Mouse (Mus musculus) G1E (cell line): ENCODE results near the gene Mef2a. TPM values are rescaled to one million over a fixed set of nuclear protein-coding genes. Genes with fewer than 3 reads are reported as not detected.

Experiments
- ATAC-seq: 2 replicates; pipeline ENCODE4 v1.8.0; 2016; ENCODE audit warnings: mild to moderate bottlenecking; ENCODE audit not compliant: insufficient number of reproducible peaks, poor library complexity, low FRiP score, severe bottlenecking; ENCODE audit errors: extremely low read depth
- DNase-seq: peaks from one replicate; pipeline ENCODE4 v3.0.0; 2012; ENCODE audit warnings: low spot score
- H3K27me3 ChIP-seq: 2 replicates; pipeline ENCODE4 v1.6.1; 2012; ENCODE audit warnings: mild to moderate bottlenecking, low read length, inconsistent platforms; ENCODE audit not compliant: insufficient read depth
- H3K36me3 ChIP-seq: replicated peaks from 2 replicates; pipeline ENCODE3; 2012; ENCODE audit warnings: mild to moderate bottlenecking, inconsistent platforms
- H3K4me1 ChIP-seq: 2 replicates; pipeline ENCODE4 v1.6.1; 2012; ENCODE audit warnings: low read depth, low read length, inconsistent platforms, mixed read lengths; ENCODE audit not compliant: insufficient read depth
- H3K4me3 ChIP-seq: 2 replicates; pipeline ENCODE4 v1.5.1; 2012; ENCODE audit warnings: low read depth, mild to moderate bottlenecking, inconsistent platforms, low read length, moderate library complexity, mixed read lengths
- H3K9me3 ChIP-seq: replicated peaks from 2 replicates; pipeline ENCODE4 v1.6.1; 2012; ENCODE audit warnings: inconsistent platforms
- CTCF ChIP-seq: IDR thresholded peaks from 2 replicates; pipeline ENCODE4 v1.5.1; 2012; ENCODE audit warnings: low read depth, low read length, inconsistent platforms, mixed read lengths
- GATA1 ChIP-seq: IDR thresholded peaks from 2 replicates; pipeline ENCODE4 v1.6.1; 2012; ENCODE audit warnings: borderline replicate concordance, low read length, inconsistent platforms, mixed read lengths
- GATA2 ChIP-seq: IDR thresholded peaks from 2 replicates; pipeline ENCODE4 v1.6.1; 2012; ENCODE audit warnings: low read depth, low read length, inconsistent platforms, borderline replicate concordance
- POLR2AphosphoS5 ChIP-seq: IDR thresholded peaks from 2 replicates; pipeline ENCODE4 v1.6.1; 2012; ENCODE audit warnings: low read depth, low read length, inconsistent platforms; ENCODE audit not compliant: insufficient replicate concordance
- TAL1 ChIP-seq: conservative IDR thresholded peaks from 2 replicates; pipeline ENCODE4 v1.6.1; 2012; ENCODE audit warnings: low read depth, low read length, inconsistent platforms, mixed read lengths
- polyA plus RNA-seq: library from polyadenylated mRNA; stranded (reverse); fragments of >175 nt; gene quantifications from 2 replicates; pipeline ENCODE4 v1.2.3, GENCODE M21; 2012
- total RNA-seq, 2 experiments: library from RNA; stranded (forward) in 1 of 2; stranded (reverse) in 1 of 2; fragments of 200-1000 nt in 1 of 2; fragments of >200 nt in 1 of 2; fragmentation: Nextera tagmentation in 1 of 2; gene quantifications; 2 replicates each; pipeline ENCODE4 v1.2.3; 2014 to 2017

The Mef2a gene
- total and polyA plus RNA-seq, 3 experiments, result 3.8 to 53.3 (median 24.4) TPM

DNA sequence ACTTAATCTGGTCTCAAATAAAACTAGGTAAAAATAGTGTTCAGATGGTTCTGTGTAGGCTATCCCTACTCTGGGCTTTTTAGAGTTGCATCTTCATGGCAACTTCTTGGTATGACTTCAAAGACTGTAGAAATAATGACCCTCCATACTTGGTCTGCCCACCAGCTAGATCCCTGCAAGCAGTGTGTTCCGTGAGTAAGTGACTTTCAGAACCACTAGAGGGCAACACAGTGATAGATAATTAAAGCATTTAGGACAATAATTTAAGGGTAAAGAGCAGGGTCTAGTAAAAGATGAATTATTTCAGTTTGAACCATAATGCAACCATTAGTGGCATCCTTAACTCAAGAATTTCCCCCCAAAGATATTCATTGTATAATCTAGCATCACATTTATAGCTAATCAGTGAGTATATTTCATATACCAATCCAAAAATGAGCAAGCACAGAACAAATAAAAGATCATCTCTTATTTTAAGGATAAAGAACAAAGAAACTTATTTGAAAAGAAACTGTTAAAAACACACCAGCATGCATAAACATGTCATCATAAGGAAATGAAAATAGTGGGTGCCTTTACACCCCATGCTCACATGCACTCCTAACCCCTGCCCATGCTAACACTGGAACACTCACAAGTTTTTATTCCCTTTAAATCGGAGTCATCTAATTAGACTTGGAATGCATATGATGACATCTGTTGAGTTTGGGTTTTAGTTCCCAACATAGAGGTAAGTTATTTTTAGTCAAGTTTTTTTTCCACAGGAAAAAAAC lies 129.4 kb downstream of the Mef2a start:
- DNase-seq, result no peak
- Histone ChIP-seq H3K36me3 (peaks cover 26% of the 10 kb centered on the region), H3K27me3 (no peaks in the 10 kb centered on the region), H3K4me1 (no peaks in the 10 kb centered on the region), H3K4me3 (no peak overlapping the region), H3K9me3 (no peaks in the 10 kb centered on the region)
- ATAC-seq, result no peak
- no peak for TF ChIP-seq GATA2
- no peak for TF ChIP-seq POLR2AphosphoS5
- no peak for TF ChIP-seq TAL1
- no peak for TF ChIP-seq GATA1
- 0 out of 2 replicates have a peak, but pooled peaks have one; percentile 4 for TF ChIP-seq CTCF

DNA sequence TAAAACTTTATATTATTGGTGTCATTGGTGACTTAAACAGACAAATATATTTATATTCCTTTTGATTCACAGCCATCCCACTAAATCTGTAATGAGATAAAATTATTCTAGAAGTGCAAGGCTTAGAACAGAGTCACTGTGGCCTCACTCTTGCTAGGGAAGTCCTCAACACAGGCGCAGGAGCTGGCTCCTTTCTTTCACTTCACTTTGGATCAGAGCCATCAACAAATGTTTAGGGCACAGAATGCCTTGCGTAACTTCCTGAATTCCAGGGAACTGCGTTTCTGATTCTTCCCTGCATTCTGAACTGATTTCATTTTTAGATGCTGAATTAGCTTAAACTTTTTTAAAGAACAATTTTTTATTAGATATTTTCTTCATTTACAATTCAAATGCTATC lies 130.7 kb downstream of the Mef2a start:
- peaks cover 26% of the 10 kb centered on the region for H3K36me3 ChIP-seq
- H3K9me3 ChIP-seq, result no peaks in the 10 kb centered on the region
- DNase-seq (no peak), ATAC-seq (no peak)
- H3K27me3 ChIP-seq, result no peaks in the 10 kb centered on the region
- H3K4me1 ChIP-seq, result no peaks in the 10 kb centered on the region
- H3K4me3 ChIP-seq, result no peak overlapping the region
- TF ChIP-seq GATA2 (no peak), TAL1 (no peak), GATA1 (no peak), CTCF (no peak), POLR2AphosphoS5 (no peak)

DNA sequence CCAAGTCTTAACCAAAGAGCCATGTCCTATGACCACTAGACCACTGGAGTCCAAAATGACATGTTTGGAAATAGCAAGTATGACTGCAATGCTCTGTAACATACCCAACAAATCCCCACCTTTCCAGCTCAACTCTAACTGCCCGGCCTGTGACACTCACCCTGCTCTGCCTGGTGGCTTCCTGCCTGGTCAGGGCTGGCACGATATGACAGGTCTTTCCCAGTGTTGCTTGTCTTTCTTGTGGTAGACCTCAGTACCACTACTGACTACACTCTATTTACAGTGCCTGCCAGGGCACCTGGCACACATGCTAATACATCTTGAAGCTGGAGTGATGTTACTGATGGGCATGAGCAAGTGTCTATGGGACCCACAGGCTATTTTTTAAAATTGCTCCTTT lies 134.9 kb downstream of the Mef2a start:
- Histone ChIP-seq H3K27me3 (no peaks in the 10 kb centered on the region), H3K4me1 (no peaks in the 10 kb centered on the region), H3K4me3 (no peak overlapping the region), H3K9me3 (no peaks in the 10 kb centered on the region), H3K36me3 (peaks cover 54% of the 10 kb centered on the region)
- DNase-seq (no peak), ATAC-seq (no peak)
- TF ChIP-seq CTCF (no peak), GATA1 (no peak), GATA2 (no peak), POLR2AphosphoS5 (no peak), TAL1 (no peak)

DNA sequence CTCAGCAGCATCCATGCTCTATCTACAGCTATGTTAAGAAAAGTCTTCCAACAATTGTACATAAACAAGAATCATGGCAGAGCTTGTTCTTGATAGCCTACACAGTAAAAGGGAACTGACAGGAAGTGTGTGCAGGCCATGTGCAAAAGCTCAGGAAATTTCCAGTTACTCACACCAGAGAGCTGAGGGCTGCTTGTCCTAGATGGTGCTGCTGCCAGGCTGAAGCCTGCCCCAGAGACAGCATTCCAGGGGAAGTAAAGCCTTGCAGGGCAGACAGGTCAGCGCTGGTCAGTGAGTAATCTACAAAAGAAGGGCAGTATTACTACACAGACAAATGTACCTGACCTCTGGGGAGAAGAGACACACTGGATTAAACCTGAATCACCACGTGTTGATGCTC lies 136.3 kb downstream of the Mef2a start:
- ATAC-seq, result no peak
- TF ChIP-seq TAL1 (no peak), CTCF (no peak), GATA1 (no peak), GATA2 (no peak), POLR2AphosphoS5 (no peak)
- DNase-seq, result no peak
- Histone ChIP-seq H3K4me1 (no peaks in the 10 kb centered on the region), H3K9me3 (no peaks in the 10 kb centered on the region), H3K27me3 (no peaks in the 10 kb centered on the region), H3K36me3 (peaks cover 62% of the 10 kb centered on the region), H3K4me3 (no peak overlapping the region)

DNA sequence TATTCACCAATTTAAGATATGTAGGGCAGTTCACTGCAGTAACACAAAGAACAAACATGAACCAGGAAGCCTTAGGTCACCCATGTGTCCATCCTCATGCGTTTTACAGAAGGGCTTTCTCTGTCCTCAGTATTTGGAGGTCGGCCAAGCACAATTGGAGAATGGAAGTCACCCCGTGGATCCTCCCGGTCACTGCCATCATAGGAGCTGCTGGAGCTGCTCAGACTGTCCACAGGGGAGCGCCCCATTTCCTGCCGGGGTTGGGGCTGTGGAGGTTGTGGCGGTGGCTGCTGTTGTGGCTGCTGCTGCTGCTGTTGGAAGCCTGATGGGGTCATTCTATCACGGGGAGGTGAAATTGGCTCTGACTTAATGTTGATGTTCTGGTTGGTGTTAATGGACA lies 137.9 kb downstream of the Mef2a start:
- no peaks in the 10 kb centered on the region for H3K27me3 ChIP-seq
- no peak overlapping the region for H3K4me3 ChIP-seq
- DNase-seq (no peak), ATAC-seq (no peak)
- no peaks in the 10 kb centered on the region for H3K4me1 ChIP-seq
- no peak for TF ChIP-seq POLR2AphosphoS5
- no peak for TF ChIP-seq CTCF
- no peak for TF ChIP-seq GATA1
- no peak for TF ChIP-seq TAL1
- TF ChIP-seq GATA2, result no peak
- no peaks in the 10 kb centered on the region for H3K9me3 ChIP-seq
- peaks cover 64% of the 10 kb centered on the region for H3K36me3 ChIP-seq

DNA sequence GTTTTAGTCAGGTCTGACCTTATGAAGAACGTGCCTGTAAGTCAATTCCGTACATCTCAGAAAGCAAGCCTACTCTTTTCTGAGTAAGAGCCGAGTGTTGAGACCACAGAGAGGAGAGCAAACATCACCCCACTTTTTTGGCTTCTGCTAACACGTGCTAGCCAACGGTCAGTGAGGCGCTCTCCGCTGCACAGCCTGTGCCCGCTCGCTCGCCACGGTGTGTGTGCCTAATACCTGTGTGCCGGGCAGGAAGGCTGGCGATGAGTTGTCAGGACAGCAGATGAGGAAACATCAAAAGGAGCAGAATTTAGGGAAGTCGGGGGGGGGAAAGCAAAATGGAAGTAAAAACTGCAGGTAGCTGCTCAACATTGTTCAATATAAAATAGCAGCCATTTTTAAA lies 140.2 kb downstream of the Mef2a start:
- peaks cover 48% of the 10 kb centered on the region for H3K36me3 ChIP-seq
- no peak for ATAC-seq
- no peak for TF ChIP-seq CTCF
- no peak for TF ChIP-seq POLR2AphosphoS5
- no peak for TF ChIP-seq TAL1
- no peak for TF ChIP-seq GATA1
- no peak for TF ChIP-seq GATA2

DNA sequence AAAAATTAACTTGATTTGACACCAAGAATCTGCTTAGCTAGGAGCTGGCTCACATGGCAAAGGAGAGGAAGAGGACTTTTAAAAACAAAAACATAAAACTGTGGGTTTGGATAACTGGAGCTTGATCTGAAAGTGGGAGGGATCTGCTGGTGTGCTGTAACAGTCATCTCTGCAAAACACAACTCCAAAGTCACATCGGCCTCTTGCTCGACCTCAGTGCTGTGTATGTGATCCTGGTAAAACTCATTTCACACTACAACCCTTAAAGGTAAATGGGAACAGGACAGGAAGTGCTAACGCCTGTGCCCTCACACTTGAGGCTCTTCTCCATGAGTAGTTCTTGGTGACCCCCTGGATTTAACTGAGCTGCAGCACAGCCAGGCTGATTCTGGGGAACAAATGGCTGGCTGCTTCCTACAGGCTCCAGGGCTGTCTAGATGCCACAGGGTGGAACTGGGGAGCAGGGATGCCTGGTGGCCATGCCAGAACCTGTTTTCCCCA lies 142.0 kb downstream of the Mef2a start:
- no peak for TF ChIP-seq GATA2
- TF ChIP-seq GATA1, result no peak
- no peak for TF ChIP-seq POLR2AphosphoS5
- TF ChIP-seq TAL1, result no peak
- TF ChIP-seq CTCF, result no peak
- Histone ChIP-seq H3K4me1 (no peaks in the 10 kb centered on the region), H3K27me3 (no peaks in the 10 kb centered on the region), H3K4me3 (no peak overlapping the region), H3K9me3 (no peaks in the 10 kb centered on the region), H3K36me3 (peaks cover 37% of the 10 kb centered on the region)
- DNase-seq (no peak), ATAC-seq (no peak)

More for the DNA sequence above, 140.2 kb downstream of the Mef2a start:
- H3K27me3 ChIP-seq, result no peaks in the 10 kb centered on the region
- no peak for DNase-seq
- no peaks in the 10 kb centered on the region for H3K4me1 ChIP-seq
- no peak overlapping the region for H3K4me3 ChIP-seq
- H3K9me3 ChIP-seq, result no peaks in the 10 kb centered on the region
